Mouse (Mus musculus): ENCODE data around the gene Ccdc172. TPM values are rescaled to one million over a fixed set of nuclear protein-coding genes. Genes with fewer than 3 reads are reported as not detected.

The Ccdc172 gene
- polyA plus RNA-seq (2014; fragmentation: Nextera tagmentation; extraction: Ambion mirVana) = not detected in 2 replicates

GRCm38 (mm10) chr19:58511818-58512217 is at the start of gene Ccdc172:
Ccdc172 (plus strand) TSS chr19:58511993.
- no peak within 1 kb of the TSS for H3K9ac ChIP-seq (ENCODE audit: low read length)
- no peak within 1 kb of the TSS for H3K4me3 ChIP-seq (ENCODE audit: control insufficient read depth in 1 of 2, insufficient read depth in 1 of 2, low read depth in 1 of 2, low read length in 2 of 2)
- ATAC-seq (ENCODE audit: insufficient number of reproducible peaks, insufficient read depth, low FRiP score, low read depth) = no peak
- 89% methylated on average over 17 of the region's 17 CpGs for WGBS
- H3K4me1 ChIP-seq (ENCODE audit: control insufficient read depth in 2 of 2, insufficient read depth in 2 of 2, low read length in 2 of 2) = no peaks in the 10 kb centered on the region
- H3K9me3 ChIP-seq (ENCODE audit: control insufficient read depth, low read length) = no peaks in the 10 kb centered on the region
- H3K27me3 ChIP-seq (ENCODE audit: control insufficient read depth, insufficient read depth, low read length) = no peaks in the 10 kb centered on the region
- H3K27ac ChIP-seq (replicated peaks in 1 of 2; ENCODE audit: control insufficient read depth in 1 of 2, insufficient read depth in 1 of 2, low read depth in 2 of 2, low read length in 2 of 2) = no peak within 1 kb of the TSS
- H3K4me2 ChIP-seq (ENCODE audit: low read length) = no peak within 1 kb of the TSS
- no peaks in the 10 kb centered on the region for H3K36me3 ChIP-seq (ENCODE audit: control insufficient read depth, insufficient read depth, low read length)

- WGBS = 75% methylated on average over 3 of the region's 3 CpGs
- Histone ChIP-seq H3K36me3 (ENCODE audit: control insufficient read depth, insufficient read depth, low read length) (no peaks in the 10 kb centered on the region), H3K27ac (replicated peaks in 1 of 2; ENCODE audit: control insufficient read depth in 1 of 2, insufficient read depth in 1 of 2, low read depth in 2 of 2, low read length in 2 of 2) (no peak overlapping the region), H3K4me3 (ENCODE audit: control insufficient read depth in 1 of 2, insufficient read depth in 1 of 2, low read depth in 1 of 2, low read length in 2 of 2) (no peak overlapping the region), H3K9me3 (ENCODE audit: control insufficient read depth, low read length) (peaks cover 4% of the 10 kb centered on the region; the same call in 1 of the 2 replicates), H3K27me3 (ENCODE audit: control insufficient read depth, insufficient read depth, low read length) (no peaks in the 10 kb centered on the region), H3K4me2 (ENCODE audit: low read length) (no peak overlapping the region), H3K4me1 (ENCODE audit: control insufficient read depth in 2 of 2, insufficient read depth in 2 of 2, low read length in 2 of 2) (peaks cover 0 to 2% of the 10 kb centered on the region in 2 experiments; a peak in 1 of 4 replicates), H3K9ac (ENCODE audit: low read length) (no peak overlapping the region)
- ATAC-seq (ENCODE audit: insufficient number of reproducible peaks, insufficient read depth, low FRiP score, low read depth) = no peak
Observed at GRCm38 (mm10) chr19:58463755-58464154, 48.0 kb upstream of the Ccdc172 start.

GRCm38 (mm10) chr19:58468331-58468730 is 43.5 kb upstream of the Ccdc172 start:
- H3K4me3 ChIP-seq (ENCODE audit: control insufficient read depth in 1 of 2, insufficient read depth in 1 of 2, low read depth in 1 of 2, low read length in 2 of 2) = no peak overlapping the region
- peaks cover 5% of the 10 kb centered on the region; the same call in 1 of the 2 replicates for H3K27me3 ChIP-seq (ENCODE audit: control insufficient read depth, insufficient read depth, low read length)
- 49% methylated on average over 2 of the region's 2 CpGs for WGBS
- peaks cover 0 to 2% of the 10 kb centered on the region in 2 experiments; a peak in 1 of 4 replicates for H3K4me1 ChIP-seq (ENCODE audit: control insufficient read depth in 2 of 2, insufficient read depth in 2 of 2, low read length in 2 of 2)
- ATAC-seq (ENCODE audit: insufficient number of reproducible peaks, insufficient read depth, low FRiP score, low read depth) = no peak
- peaks cover 4% of the 10 kb centered on the region; the same call in 1 of the 2 replicates for H3K9me3 ChIP-seq (ENCODE audit: control insufficient read depth, low read length)
- H3K9ac ChIP-seq (ENCODE audit: low read length) = no peak overlapping the region
- no peak overlapping the region for H3K27ac ChIP-seq (replicated peaks in 1 of 2; ENCODE audit: control insufficient read depth in 1 of 2, insufficient read depth in 1 of 2, low read depth in 2 of 2, low read length in 2 of 2)
- no peaks in the 10 kb centered on the region for H3K36me3 ChIP-seq (ENCODE audit: control insufficient read depth, insufficient read depth, low read length)
- no peak overlapping the region for H3K4me2 ChIP-seq (ENCODE audit: low read length)

- peaks cover 5% of the 10 kb centered on the region; the same call in 1 of the 2 replicates for H3K27me3 ChIP-seq (ENCODE audit: control insufficient read depth, insufficient read depth, low read length)
- no peaks in the 10 kb centered on the region for H3K36me3 ChIP-seq (ENCODE audit: control insufficient read depth, insufficient read depth, low read length)
- peaks cover 0 to 2% of the 10 kb centered on the region in 2 experiments; a peak in 1 of 4 replicates for H3K4me1 ChIP-seq (ENCODE audit: control insufficient read depth in 2 of 2, insufficient read depth in 2 of 2, low read length in 2 of 2)
- H3K27ac ChIP-seq (replicated peaks in 1 of 2; ENCODE audit: control insufficient read depth in 1 of 2, insufficient read depth in 1 of 2, low read depth in 2 of 2, low read length in 2 of 2) = no peak overlapping the region
- H3K9me3 ChIP-seq (ENCODE audit: control insufficient read depth, low read length) = peaks cover 4% of the 10 kb centered on the region; the same call in 1 of the 2 replicates
- ATAC-seq (ENCODE audit: insufficient number of reproducible peaks, insufficient read depth, low FRiP score, low read depth) = no peak
- 17% methylated on average over 12 of the region's 12 CpGs for WGBS
- no peak overlapping the region for H3K9ac ChIP-seq (ENCODE audit: low read length)
- no peak overlapping the region for H3K4me2 ChIP-seq (ENCODE audit: low read length)
- H3K4me3 ChIP-seq (ENCODE audit: control insufficient read depth in 1 of 2, insufficient read depth in 1 of 2, low read depth in 1 of 2, low read length in 2 of 2) = no peak overlapping the region
Observed at GRCm38 (mm10) chr19:58469421-58469820, 42.4 kb upstream of the Ccdc172 start.

GRCm38 (mm10) chr19:58474251-58474650 is 37.5 kb upstream of the Ccdc172 start:
- no peak for ATAC-seq (ENCODE audit: insufficient number of reproducible peaks, insufficient read depth, low FRiP score, low read depth)
- H3K27ac ChIP-seq (replicated peaks in 1 of 2; ENCODE audit: control insufficient read depth in 1 of 2, insufficient read depth in 1 of 2, low read depth in 2 of 2, low read length in 2 of 2) = no peak overlapping the region
- 84% methylated on average over 3 of the region's 3 CpGs for WGBS
- no peak overlapping the region for H3K4me2 ChIP-seq (ENCODE audit: low read length)
- no peaks in the 10 kb centered on the region for H3K9me3 ChIP-seq (ENCODE audit: control insufficient read depth, low read length)
- no peak overlapping the region for H3K4me3 ChIP-seq (ENCODE audit: control insufficient read depth in 1 of 2, insufficient read depth in 1 of 2, low read depth in 1 of 2, low read length in 2 of 2)
- peaks cover 5% of the 10 kb centered on the region; the same call in 1 of the 2 replicates for H3K27me3 ChIP-seq (ENCODE audit: control insufficient read depth, insufficient read depth, low read length)
- H3K4me1 ChIP-seq (ENCODE audit: control insufficient read depth in 2 of 2, insufficient read depth in 2 of 2, low read length in 2 of 2) = no peaks in the 10 kb centered on the region
- no peak overlapping the region for H3K9ac ChIP-seq (ENCODE audit: low read length)
- no peaks in the 10 kb centered on the region for H3K36me3 ChIP-seq (ENCODE audit: control insufficient read depth, insufficient read depth, low read length)

- no peak overlapping the region for H3K4me3 ChIP-seq (ENCODE audit: control insufficient read depth in 1 of 2, insufficient read depth in 1 of 2, low read depth in 1 of 2, low read length in 2 of 2)
- 54% methylated on average over 9 of the region's 9 CpGs for WGBS
- 0 out of 2 replicates have a peak, but pooled peaks cover 10% of the 10 kb centered on the region for H3K9me3 ChIP-seq (ENCODE audit: control insufficient read depth, low read length)
Observed at GRCm38 (mm10) chr19:58482373-58482977, 29.3 kb upstream of the Ccdc172 start.

GRCm38 (mm10) chr19:58486686-58487085 is 25.1 kb upstream of the Ccdc172 start:
- Histone ChIP-seq H3K27me3 (ENCODE audit: control insufficient read depth, insufficient read depth, low read length) (no peaks in the 10 kb centered on the region), H3K4me2 (ENCODE audit: low read length) (no peak overlapping the region), H3K4me1 (ENCODE audit: control insufficient read depth in 2 of 2, insufficient read depth in 2 of 2, low read length in 2 of 2) (peaks cover 0 to 3% of the 10 kb centered on the region in 2 experiments; a peak in 3 of 4 replicates), H3K4me3 (ENCODE audit: control insufficient read depth in 1 of 2, insufficient read depth in 1 of 2, low read depth in 1 of 2, low read length in 2 of 2) (no peak overlapping the region), H3K27ac (replicated peaks in 1 of 2; ENCODE audit: control insufficient read depth in 1 of 2, insufficient read depth in 1 of 2, low read depth in 2 of 2, low read length in 2 of 2) (no peak overlapping the region), H3K9me3 (ENCODE audit: control insufficient read depth, low read length) (no peaks in the 10 kb centered on the region), H3K36me3 (ENCODE audit: control insufficient read depth, insufficient read depth, low read length) (no peaks in the 10 kb centered on the region), H3K9ac (ENCODE audit: low read length) (no peak overlapping the region)
- 49% methylated on average over 2 of the region's 2 CpGs for WGBS
- ATAC-seq (ENCODE audit: insufficient number of reproducible peaks, insufficient read depth, low FRiP score, low read depth) = no peak

More at GRCm38 (mm10) chr19:58482373-58482977, 29.3 kb upstream of the Ccdc172 start:
- no peaks in the 10 kb centered on the region for H3K36me3 ChIP-seq (ENCODE audit: control insufficient read depth, insufficient read depth, low read length)
- no peaks in the 10 kb centered on the region for H3K27me3 ChIP-seq (ENCODE audit: control insufficient read depth, insufficient read depth, low read length)
- H3K9ac ChIP-seq (ENCODE audit: low read length) = no peak overlapping the region
- no peak overlapping the region for H3K4me2 ChIP-seq (ENCODE audit: low read length)
- peaks cover 0 to 3% of the 10 kb centered on the region in 2 experiments; a peak in 3 of 4 replicates for H3K4me1 ChIP-seq (ENCODE audit: control insufficient read depth in 2 of 2, insufficient read depth in 2 of 2, low read length in 2 of 2)
- no peak for ATAC-seq (ENCODE audit: insufficient number of reproducible peaks, insufficient read depth, low FRiP score, low read depth)
- no peak overlapping the region for H3K27ac ChIP-seq (replicated peaks in 1 of 2; ENCODE audit: control insufficient read depth in 1 of 2, insufficient read depth in 1 of 2, low read depth in 2 of 2, low read length in 2 of 2)

All from heart, embryonic 14.5 days (tissue).